9 mouse cellular contexts compared by ENCODE assay signal in genomic region chr3:98046305-98046704, GRCm38 (mm10). TPM values are rescaled to one million over a fixed set of nuclear protein-coding genes. Genes with fewer than 3 reads are reported as not detected.
A peak's percentile ranks its signal among the peaks of the same experiment; 100 is the strongest.
DNase-seq lines count a peak whose midpoint lies in the region; ATAC-seq and TF ChIP-seq lines count a peak whose summit lies in the region.
"Had no signal": no experiment of that assay in that cellular context is flagged by ENCODE, and none has a peak within 500 bp of the region (broad histone marks: within the 10 kb centered on the region; RNA-seq: fewer than 3 reads in every experiment).

No protein-coding gene starts in this region.

- 48% methylated on average over 8 of the region's 8 CpGs for WGBS in hindbrain, postnatal 0 days
- 63% methylated on average over 8 of the region's 8 CpGs for WGBS in midbrain, embryonic 13.5 days

- peaks cover 7 to 15% of the 10 kb centered on the region in 2 experiments for H3K4me1 ChIP-seq in MEL (ENCODE audit: control insufficient read depth in 1 of 2, insufficient read depth in 2 of 2, low read length in 2 of 2)
- peaks cover 17% of the 10 kb centered on the region for H3K4me1 ChIP-seq in hindbrain, postnatal 0 days (ENCODE audit: insufficient read depth, low read length)
- H3K4me1 ChIP-seq in midbrain, embryonic 13.5 days (replicated peaks), result peaks cover 46% of the 10 kb centered on the region

- DNase-seq in heart, adult 9 months (ENCODE audit: low spot score in 2 of 2), result peak; percentile 47 to 58
- DNase-seq in heart, postnatal 4 days, result no peak
- peak; percentile 67 for DNase-seq in MEL (ENCODE audit: low read depth, low spot score)
- DNase-seq in hindbrain, postnatal 0 days (ENCODE audit: low spot score), result peak; percentile 62
- DNase-seq in urinary bladder, postnatal 14 days (ENCODE audit: low spot score), result no peak
- no peak for DNase-seq in gastrocnemius, adult 8-10 months (ENCODE audit: low spot score in 2 of 2)
- DNase-seq: cerebellum, adult 9-10 months had no signal

- no peak for TF ChIP-seq RAD21 in MEL (IDR thresholded peaks at IDR 0.05; ENCODE audit: low read depth, low read length)

- H3K27ac ChIP-seq in MEL (ENCODE audit: control insufficient read depth, low read depth, low read length), result no peak overlapping the region
- no peak overlapping the region for H3K27ac ChIP-seq in hindbrain, postnatal 0 days
- H3K27ac ChIP-seq in midbrain, embryonic 13.5 days, result no peak overlapping the region

- no peak overlapping the region for H3K4me3 ChIP-seq in MEL (ENCODE audit: control insufficient read depth in 1 of 2, insufficient read depth in 1 of 2, low read depth in 2 of 2, low read length in 2 of 2)
- no peak overlapping the region for H3K4me3 ChIP-seq in hindbrain, postnatal 0 days (ENCODE audit: low read length)
- no peak overlapping the region for H3K4me3 ChIP-seq in midbrain, embryonic 13.5 days (replicated peaks)

- peaks cover 0 to 11% of the 10 kb centered on the region in 2 experiments; a peak in 2 of 4 replicates for H3K36me3 ChIP-seq in MEL (ENCODE audit: control insufficient read depth in 1 of 2, insufficient read depth in 2 of 2, low read length in 2 of 2)
- H3K36me3 ChIP-seq in hindbrain, postnatal 0 days (ENCODE audit: insufficient read depth, low read length), result no peaks in the 10 kb centered on the region
- H3K36me3 ChIP-seq in midbrain, embryonic 13.5 days, result no peaks in the 10 kb centered on the region

- no peak; a peak in 2 of 4 replicates for TF ChIP-seq EP300 in MEL (IDR thresholded peaks at IDR 0.05; ENCODE audit: low read depth in 1 of 2, low read length in 2 of 2)

- no peaks in the 10 kb centered on the region for H3K9me3 ChIP-seq in MEL (replicated peaks; ENCODE audit: insufficient read depth, low read length)
- H3K9me3 ChIP-seq in hindbrain, postnatal 0 days (ENCODE audit: low read length), result no peaks in the 10 kb centered on the region
- no peaks in the 10 kb centered on the region for H3K9me3 ChIP-seq in midbrain, embryonic 13.5 days

- H3K79me2 ChIP-seq in MEL (ENCODE audit: control insufficient read depth, insufficient read depth, low read length, poor library complexity), result peaks cover 30% of the 10 kb centered on the region

- H3K9ac ChIP-seq in MEL (ENCODE audit: control insufficient read depth, low read depth, low read length, poor library complexity, severe bottlenecking), result no peak overlapping the region
- no peak overlapping the region for H3K9ac ChIP-seq in hindbrain, postnatal 0 days (replicated peaks; ENCODE audit: low read length)
- no peak overlapping the region for H3K9ac ChIP-seq in midbrain, embryonic 13.5 days (replicated peaks)

- TF ChIP-seq POLR2A in MEL (IDR thresholded peaks at IDR 0.05; ENCODE audit: control insufficient read depth in 1 of 2, insufficient read depth in 1 of 2, low read depth in 1 of 2, low read length in 2 of 2, poor library complexity in 1 of 2), result no peak

- H3K4me2 ChIP-seq in hindbrain, postnatal 0 days (ENCODE audit: low read depth, low read length), result no peak overlapping the region
- no peak overlapping the region for H3K4me2 ChIP-seq in midbrain, embryonic 13.5 days (replicated peaks)

- TF ChIP-seq CTCF in MEL (IDR thresholded peaks at IDR 0.05 in 2 of 3, conservative IDR thresholded peaks at IDR 0.05 in 1 of 3; ENCODE audit: control insufficient read depth in 1 of 3, insufficient read depth in 1 of 3, low read depth in 2 of 3, low read length in 3 of 3, poor library complexity in 1 of 3, severe bottlenecking in 1 of 3), result no peak
- TF ChIP-seq CTCF in hindbrain, postnatal 0 days (IDR thresholded peaks at IDR 0.05; ENCODE audit: low read depth), result no peak

- ATAC-seq in hindbrain, postnatal 0 days, result no peak; the same call in 1 of the 2 replicates
- peak; percentile 98 for ATAC-seq in megakaryocyte, adult 5-6 weeks (ENCODE audit: poor library complexity, severe bottlenecking)
- no peak for ATAC-seq in midbrain, embryonic 13.5 days

- H3K27me3 ChIP-seq in MEL (ENCODE audit: control insufficient read depth in 1 of 2, insufficient read depth in 2 of 2, low read length in 2 of 2), result no peaks in the 10 kb centered on the region
- no peaks in the 10 kb centered on the region for H3K27me3 ChIP-seq in hindbrain, postnatal 0 days (ENCODE audit: insufficient read depth, low read length)
- H3K27me3 ChIP-seq in midbrain, embryonic 13.5 days, result no peaks in the 10 kb centered on the region

TF ChIP-seq in MEL, 35 proteins besides CTCF, POLR2A, EP300 and RAD21:
- TF ChIP-seq ZC3H11A (IDR thresholded peaks at IDR 0.05; ENCODE audit: low read depth, low read length), result no peak
- TF ChIP-seq MAX (IDR thresholded peaks at IDR 0.05; ENCODE audit: low read length), result peak; percentile 90
- no peak for TF ChIP-seq TBP (IDR thresholded peaks at IDR 0.05; ENCODE audit: low read depth, low read length)
- no peak for TF ChIP-seq JUND (IDR thresholded peaks at IDR 0.05; ENCODE audit: low read depth, low read length)
- TF ChIP-seq BHLHE40 (IDR thresholded peaks at IDR 0.05; ENCODE audit: borderline replicate concordance, low read depth, low read length), result 0 out of 2 replicates have a peak, but pooled peaks have one; percentile 17
- peak; percentile 60; the same call in 1 of the 2 replicates for TF ChIP-seq MYC (IDR thresholded peaks at IDR 0.05; ENCODE audit: low read depth, low read length)
- 0 out of 4 replicates have a peak, but pooled peaks of 1 of the 2 experiments have one; percentile 37 for TF ChIP-seq USF2 (IDR thresholded peaks at IDR 0.05; ENCODE audit: borderline replicate concordance in 1 of 2, insufficient read depth in 1 of 2, low read depth in 1 of 2, low read length in 2 of 2)
- TF ChIP-seq MXI1 (IDR thresholded peaks at IDR 0.05; ENCODE audit: low read depth, low read length), result peak; percentile 64; the same call in 1 of the 2 replicates
- TF ChIP-seq RCOR1 (IDR thresholded peaks at IDR 0.05; ENCODE audit: low read depth, low read length), result no peak
- no peak for TF ChIP-seq UBTF (IDR thresholded peaks at IDR 0.05; ENCODE audit: borderline replicate concordance, insufficient read depth, low read depth, low read length)
- 0 out of 2 replicates have a peak, but pooled peaks have one; percentile 42 for TF ChIP-seq TCF12 (IDR thresholded peaks at IDR 0.05; ENCODE audit: low read depth, low read length)
- no peak for TF ChIP-seq ZMIZ1 (IDR thresholded peaks at IDR 0.05; ENCODE audit: low read depth, low read length)
- no peak for TF ChIP-seq ZKSCAN1 (IDR thresholded peaks at IDR 0.05; ENCODE audit: low read depth, low read length)
- TF ChIP-seq KAT2A (conservative IDR thresholded peaks at IDR 0.05; ENCODE audit: low read depth, low read length), result no peak
- no peak for TF ChIP-seq MAFK (IDR thresholded peaks at IDR 0.05; ENCODE audit: borderline replicate concordance, low read depth, low read length)
- TF ChIP-seq TAL1 (IDR thresholded peaks at IDR 0.05; ENCODE audit: low read length), result peak; percentile 38; the same call in 1 of the 2 replicates
- TF ChIP-seq GABPA (IDR thresholded peaks at IDR 0.05; ENCODE audit: low read depth, low read length), result no peak
- peak; percentile 49 for TF ChIP-seq GATA1 (IDR thresholded peaks at IDR 0.05; ENCODE audit: low read depth, low read length)
- no peak for TF ChIP-seq HCFC1 (IDR thresholded peaks at IDR 0.05; ENCODE audit: low read depth, low read length)
- no peak for TF ChIP-seq CHD2 (IDR thresholded peaks at IDR 0.05; ENCODE audit: low read length)
- TF ChIP-seq SIN3A (IDR thresholded peaks at IDR 0.05; ENCODE audit: low read length), result peak; percentile 52; the same call in 1 of the 2 replicates
- TF ChIP-seq CHD1 (IDR thresholded peaks at IDR 0.05; ENCODE audit: low read depth, low read length), result no peak
- peak; percentile 72 for TF ChIP-seq ETS1 (IDR thresholded peaks at IDR 0.05; ENCODE audit: low read depth, low read length)
- no peak for TF ChIP-seq ZNF384 (IDR thresholded peaks at IDR 0.05; ENCODE audit: low read depth, low read length)
- TF ChIP-seq ELF1 (IDR thresholded peaks at IDR 0.05; ENCODE audit: low read depth, low read length), result 0 out of 2 replicates have a peak, but pooled peaks have one; percentile 17
- no peak for TF ChIP-seq E2F4 (IDR thresholded peaks at IDR 0.05; ENCODE audit: borderline replicate concordance, low read depth, low read length)
- TF ChIP-seq SMC3 (IDR thresholded peaks at IDR 0.05; ENCODE audit: low read depth, low read length), result no peak
- peak; percentile 86 for TF ChIP-seq USF1 (IDR thresholded peaks at IDR 0.05; ENCODE audit: low read depth, low read length)

RNA-seq across cellular contexts. Expression of gene Notch2, which starts 33.0 kb away (rescaled TPM):
- total RNA-seq in heart, postnatal 4 days (2021), result 10 to 100 TPM; 38.5 to 40.1 TPM
- 16.6 and 22.7 TPM in 2 replicates for total RNA-seq in MEL (2012; rRNA removed)
- polyA plus RNA-seq in MEL (2012; ENCODE audit: insufficient read depth in 1 of 2, insufficient read length in 2 of 2, low read depth in 1 of 2, low replicate concordance in 2 of 2, missing spikeins in 1 of 2), result 10 to 100 TPM; 16.2 to 36.6 TPM
- total RNA-seq in hindbrain, postnatal 0 days (2014; rRNA removed), result 37.7 and 44.9 TPM in 2 replicates
- polyA plus RNA-seq in hindbrain, postnatal 0 days (2015; fragmentation: Nextera tagmentation; extraction: Ambion mirVana), result 9.5 and 9.9 TPM in 2 replicates
- total RNA-seq in megakaryocyte, adult 5-6 weeks (2015), result 92.1 and 97.4 TPM in 2 replicates
- 81.7 and 104 TPM in 2 replicates for total RNA-seq in megakaryocyte, adult 5-6 weeks (2017)
- total RNA-seq in gastrocnemius, adult 8-10 months (2022), result 1 to 10 TPM; 5.6 to 7.9 (median 6.9) TPM
- 9.0 and 10.0 TPM in 2 replicates for polyA plus RNA-seq in midbrain, embryonic 13.5 days (2015; fragmentation: Nextera tagmentation; extraction: Ambion mirVana)

Comparison
In these comparisons a context has a peak if more than half of its experiments do, and no peak if none do; other contexts are left out.
1. DNase-seq: peak in heart, adult 9 months (2 of 2), MEL (single experiment) and hindbrain, postnatal 0 days (single experiment); none in heart, postnatal 4 days (single experiment), urinary bladder, postnatal 14 days (single experiment) and gastrocnemius, adult 8-10 months (0 of 2).